Mouse (Mus musculus) naive thymus-derived CD4-positive, alpha-beta T cell, adult 2 months (primary cell): ENCODE results near the gene Prkag3.

ENCODE experiments used
- DNase-seq: peaks from one replicate; pipeline ENCODE4 v3.0.0-alpha.2; 2011; ENCODE audit warnings: low read depth

Gene Prkag3

GRCm38 (mm10) chr1:74712461-74713098 lies 36.4 kb downstream of the Prkag3 start:
- no peak for DNase-seq

- no peak for DNase-seq
These were observed 37.0 kb downstream of the Prkag3 start for GRCm38 (mm10) chr1:74712046-74712445.

GRCm38 (mm10) chr1:74709566-74709965 lies 39.5 kb downstream of the Prkag3 start:
- no peak for DNase-seq

- no peak for DNase-seq
These were observed 44.0 kb downstream of the Prkag3 start for GRCm38 (mm10) chr1:74705016-74705415.

- DNase-seq = no peak
These were observed 44.9 kb downstream of the Prkag3 start for GRCm38 (mm10) chr1:74704156-74704555.

- DNase-seq = no peak
These were observed 46.9 kb downstream of the Prkag3 start for GRCm38 (mm10) chr1:74702142-74702553.

- DNase-seq = no peak
These were observed 50.2 kb downstream of the Prkag3 start for GRCm38 (mm10) chr1:74698791-74699190.

- no peak for DNase-seq
These were observed 50.7 kb downstream of the Prkag3 start for GRCm38 (mm10) chr1:74698353-74698752.

- no peak for DNase-seq
These were observed 51.6 kb downstream of the Prkag3 start for GRCm38 (mm10) chr1:74697416-74697815.

GRCm38 (mm10) chr1:74695836-74696235 lies 53.2 kb downstream of the Prkag3 start:
- no peak for DNase-seq

- DNase-seq = no peak
These were observed 55.0 kb downstream of the Prkag3 start for GRCm38 (mm10) chr1:74693891-74694583.
